ENCODE assay signal across 9 mouse cellular contexts in genomic region chr2:38953152-38953883, GRCm38 (mm10). TPM values are rescaled to one million over a fixed set of nuclear protein-coding genes. Genes with fewer than 3 reads are reported as not detected.
DNase-seq lines count a peak whose midpoint lies in the region; ATAC-seq and TF ChIP-seq lines count a peak whose summit lies in the region.
"Had no signal": no experiment of that assay in that cellular context is flagged by ENCODE, and none has a peak within 500 bp of the region (broad histone marks: within the 10 kb centered on the region; RNA-seq: fewer than 3 reads in every experiment).

No protein-coding gene starts in this region.

- H3K9ac ChIP-seq in hindbrain, embryonic 13.5 days, result no peak overlapping the region
- H3K9ac ChIP-seq: heart, embryonic 15.5 days had no signal

- H3K27me3 ChIP-seq in hindbrain, embryonic 10.5 days (ENCODE audit: insufficient read depth, poor library complexity, severe bottlenecking), result no peaks in the 10 kb centered on the region
- no peaks in the 10 kb centered on the region for H3K27me3 ChIP-seq in hindbrain, embryonic 13.5 days
- H3K27me3 ChIP-seq: heart, embryonic 15.5 days had no signal

- no peaks in the 10 kb centered on the region for H3K36me3 ChIP-seq in hindbrain, embryonic 10.5 days
- no peaks in the 10 kb centered on the region for H3K36me3 ChIP-seq in hindbrain, embryonic 13.5 days
- H3K36me3 ChIP-seq: heart, embryonic 15.5 days had no signal

- no peak overlapping the region for H3K4me3 ChIP-seq in hindbrain, embryonic 10.5 days
- no peak overlapping the region for H3K4me3 ChIP-seq in hindbrain, embryonic 13.5 days
- H3K4me3 ChIP-seq in gastrocnemius, adult 2 months, result no peak overlapping the region
- H3K4me3 ChIP-seq: heart, embryonic 15.5 days had no signal

- H3K4me2 ChIP-seq in hindbrain, embryonic 13.5 days, result no peak overlapping the region
- H3K4me2 ChIP-seq: heart, embryonic 15.5 days had no signal

- no peaks in the 10 kb centered on the region for H3K9me3 ChIP-seq in hindbrain, embryonic 10.5 days
- no peaks in the 10 kb centered on the region for H3K9me3 ChIP-seq in hindbrain, embryonic 13.5 days
- H3K9me3 ChIP-seq: heart, embryonic 15.5 days had no signal

- H3K4me1 ChIP-seq in hindbrain, embryonic 10.5 days (replicated peaks), result no peaks in the 10 kb centered on the region
- peaks cover 12% of the 10 kb centered on the region for H3K4me1 ChIP-seq in hindbrain, embryonic 13.5 days (replicated peaks)

- H3K27ac ChIP-seq in hindbrain, embryonic 10.5 days, result peak overlapping the region; percentile 56
- H3K27ac ChIP-seq in hindbrain, embryonic 13.5 days, result no peak overlapping the region
- peak overlapping the region; percentile 76 for H3K27ac ChIP-seq in gastrocnemius, adult 2 months
- H3K27ac ChIP-seq: heart, embryonic 15.5 days had no signal

- ATAC-seq in hindbrain, embryonic 13.5 days (ENCODE audit: low FRiP score), result no peak

- TF ChIP-seq CTCF in gastrocnemius, adult 2 months (IDR thresholded peaks at IDR 0.05), result no peak

- no peak for DNase-seq in hindbrain, embryonic 10.5 days (ENCODE audit: low spot score)
- DNase-seq in adrenal gland, adult (ENCODE audit: inconsistent age in 2 of 2, low spot score in 1 of 2), result peak; percentile 92 to 94
- peak; percentile 93 for DNase-seq in gastrocnemius, adult 2 months
- DNase-seq in layer of hippocampus, postnatal 14 days (ENCODE audit: low spot score in 2 of 2), result peak; percentile 57 to 84
- peak; percentile 46 to 50 for DNase-seq in right cerebral cortex, postnatal 36 days (ENCODE audit: low spot score in 2 of 2)
- no peak for DNase-seq in T-cell, adult 2 months (ENCODE audit: low spot score)
- no peak for DNase-seq in lung, postnatal 25 days (ENCODE audit: low spot score)

- intact Hi-C loops in gastrocnemius, adult 2 months (cut with DNase I), result no loop called here

- WGBS in hindbrain, embryonic 10.5 days, result 75% methylated on average over 5 of the region's 5 CpGs
- 77% methylated on average over 5 of the region's 5 CpGs for WGBS in hindbrain, embryonic 13.5 days

RNA-seq across cellular contexts. Expression of gene Olfml2a, which starts 21.5 kb away (rescaled TPM):
- polyA plus RNA-seq in hindbrain, embryonic 10.5 days (2016; fragmentation: Nextera tagmentation; extraction: Ambion mirVana), result 1.7 and 2.1 TPM in 2 replicates
- 5.0 and 5.4 TPM in 2 replicates for polyA plus RNA-seq in hindbrain, embryonic 13.5 days (2015; fragmentation: Nextera tagmentation; extraction: Ambion mirVana)
- total RNA-seq in gastrocnemius, adult 2 months (2021), result 1 to 10 TPM; 4.2 to 6.6 TPM
- 1 to 10 TPM; 2.7 to 3.5 TPM for total RNA-seq in layer of hippocampus, postnatal 14 days (2021)

RNA-seq across cellular contexts. Expression of gene Nr6a1, which starts 25.8 kb away (rescaled TPM):
- 5.1 and 12.6 TPM in 2 replicates for polyA plus RNA-seq in hindbrain, embryonic 10.5 days (2016; fragmentation: Nextera tagmentation; extraction: Ambion mirVana)
- polyA plus RNA-seq in hindbrain, embryonic 13.5 days (2015; fragmentation: Nextera tagmentation; extraction: Ambion mirVana), result 2.4 and 3.1 TPM in 2 replicates
- total RNA-seq in gastrocnemius, adult 2 months (2021), result 1 to 10 TPM; 3.4 to 4.8 TPM
- 1 to 10 TPM; 4.2 to 6.0 TPM for total RNA-seq in layer of hippocampus, postnatal 14 days (2021)

RNA-seq across cellular contexts. Expression of gene Wdr38, which starts 44.0 kb away (rescaled TPM):
- 1.4 and 1.8 TPM in 2 replicates for polyA plus RNA-seq in hindbrain, embryonic 10.5 days (2016; fragmentation: Nextera tagmentation; extraction: Ambion mirVana)
- polyA plus RNA-seq in hindbrain, embryonic 13.5 days (2015; fragmentation: Nextera tagmentation; extraction: Ambion mirVana), result 1.8 and 1.9 TPM in 2 replicates
- total RNA-seq in gastrocnemius, adult 2 months (2021), result under 1 TPM in 1 of 2 experiments, not detected in 1; 0.08 TPM
- under 1 TPM; 0.36 to 0.55 TPM for total RNA-seq in layer of hippocampus, postnatal 14 days (2021)

RNA-seq across cellular contexts. Expression of gene Arpc5l, which starts 51.8 kb away (rescaled TPM):
- 133 and 137 TPM in 2 replicates for polyA plus RNA-seq in hindbrain, embryonic 10.5 days (2016; fragmentation: Nextera tagmentation; extraction: Ambion mirVana)
- 135 TPM in 2 replicates for polyA plus RNA-seq in hindbrain, embryonic 13.5 days (2015; fragmentation: Nextera tagmentation; extraction: Ambion mirVana)
- 100 to 1,000 TPM; 109 to 118 TPM for total RNA-seq in gastrocnemius, adult 2 months (2021)
- 10 to 100 TPM; 85.7 to 95.2 TPM for total RNA-seq in layer of hippocampus, postnatal 14 days (2021)

RNA-seq across cellular contexts. Expression of gene Rpl35, which starts 52.1 kb away (rescaled TPM):
- 997 and 1,033 TPM in 2 replicates for polyA plus RNA-seq in hindbrain, embryonic 10.5 days (2016; fragmentation: Nextera tagmentation; extraction: Ambion mirVana)
- 721 and 760 TPM in 2 replicates for polyA plus RNA-seq in hindbrain, embryonic 13.5 days (2015; fragmentation: Nextera tagmentation; extraction: Ambion mirVana)
- 100 to 1,000 TPM; 264 to 300 TPM for total RNA-seq in gastrocnemius, adult 2 months (2021)
- total RNA-seq in layer of hippocampus, postnatal 14 days (2021), result 100 to 1,000 TPM; 246 to 254 TPM

Comparison
In these comparisons a context has a peak if more than half of its experiments do, and no peak if none do; other contexts are left out.
1. DNase-seq: peak in adrenal gland, adult (2 of 2), gastrocnemius, adult 2 months (single experiment), layer of hippocampus, postnatal 14 days (2 of 2) and right cerebral cortex, postnatal 36 days (2 of 2); none in hindbrain, embryonic 10.5 days (single experiment), T-cell, adult 2 months (single experiment) and lung, postnatal 25 days (single experiment).